Mouse (Mus musculus) layer of hippocampus, adult 2 months (tissue): ENCODE results near the gene Zfp949. TPM values are rescaled to one million over a fixed set of nuclear protein-coding genes. Genes with fewer than 3 reads are reported as not detected.
A peak's percentile ranks its signal among the peaks of the same experiment; 100 is the strongest.

ENCODE experiments used
- DNase-seq, 2 experiments: peaks; one replicate each; pipeline ENCODE4 v3.0.0; 2022; ENCODE audit warnings: low spot score in 2 of 2
- H3K27ac ChIP-seq: fragments of 200-600 bp; 2 replicates; pipeline ENCODE4 v1.8.1; 2022
- H3K4me3 ChIP-seq: fragments of 200-600 bp; 2 replicates; pipeline ENCODE4 v1.8.1; 2022; ENCODE audit warnings: mild to moderate bottlenecking
- CTCF ChIP-seq: fragments of 200-600 bp; conservative IDR thresholded peaks from 2 replicates; pipeline ENCODE4 v1.8.1; 2022; ENCODE audit warnings: antibody characterized with exemption, mild to moderate bottlenecking, moderate library complexity
- total RNA-seq, 2 experiments: library from RNA; stranded (reverse); gene quantifications; 2 replicates each; pipeline ENCODE4 v1.2.3; 2021

Gene Zfp949
- total RNA-seq, 2 experiments from 2014 or later, result 21.8 to 25.0 TPM

DNA sequence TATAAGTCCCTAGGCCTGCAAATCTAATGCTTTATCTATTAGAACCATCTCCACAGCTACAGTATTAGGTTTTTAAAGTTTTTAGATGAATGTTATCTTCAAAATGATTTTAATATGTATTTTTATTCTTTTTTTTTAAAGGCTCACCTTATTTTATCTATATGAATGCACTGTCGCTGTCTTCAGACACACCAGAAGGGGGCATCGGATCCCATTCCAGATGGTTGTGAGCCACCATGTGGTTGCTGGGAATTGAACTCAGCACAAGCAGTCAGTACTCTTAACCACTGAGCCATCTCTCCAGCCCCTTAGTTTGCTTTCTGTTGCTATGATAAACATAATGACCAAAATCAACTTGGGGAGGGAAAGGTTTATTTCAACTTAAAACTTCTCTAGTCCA lies 23.5 kb upstream of the Zfp949 start:
- no peak for DNase-seq
- TF ChIP-seq CTCF, result peak; percentile 39
- Histone ChIP-seq H3K4me3 (no peak overlapping the region), H3K27ac (no peak overlapping the region)

GRCm38 (mm10) chr9:88524796-88525195 lies 23.0 kb upstream of the Zfp949 start:
- H3K27ac ChIP-seq, result no peak overlapping the region
- TF ChIP-seq CTCF, result no peak
- H3K4me3 ChIP-seq, result no peak overlapping the region
- no peak for DNase-seq

GRCm38 (mm10) chr9:88525341-88525740 lies 22.5 kb upstream of the Zfp949 start:
- Histone ChIP-seq H3K4me3 (no peak overlapping the region), H3K27ac (no peak overlapping the region)
- no peak for DNase-seq
- TF ChIP-seq CTCF, result no peak

GRCm38 (mm10) chr9:88527956-88528355 lies 19.9 kb upstream of the Zfp949 start:
- no peak for TF ChIP-seq CTCF
- no peak overlapping the region for H3K4me3 ChIP-seq
- H3K27ac ChIP-seq, result no peak overlapping the region
- no peak for DNase-seq

GRCm38 (mm10) chr9:88528736-88529135 lies 19.1 kb upstream of the Zfp949 start:
- Histone ChIP-seq H3K4me3 (no peak overlapping the region), H3K27ac (no peak overlapping the region)
- TF ChIP-seq CTCF, result no peak
- no peak for DNase-seq

DNA sequence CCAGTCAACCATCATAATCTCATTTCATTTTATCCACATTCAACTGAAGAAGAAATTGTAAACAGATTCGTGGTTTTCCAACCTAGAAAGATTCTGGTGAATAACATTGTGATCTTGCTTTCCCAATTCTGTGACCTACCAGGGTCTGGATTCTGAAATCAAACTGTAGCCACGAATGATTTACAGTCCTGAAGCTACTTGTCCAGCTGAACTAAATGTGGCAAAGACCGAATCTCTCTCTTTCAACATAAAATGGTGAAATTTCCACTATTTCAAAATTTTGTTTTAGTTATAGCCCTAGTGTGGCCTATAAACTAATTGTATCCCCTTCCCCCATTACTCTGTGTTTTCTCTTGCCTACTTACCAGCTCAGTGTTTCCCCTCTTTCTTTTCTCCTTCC lies 18.2 kb upstream of the Zfp949 start:
- TF ChIP-seq CTCF, result no peak
- no peak for DNase-seq
- H3K4me3 ChIP-seq, result no peak overlapping the region
- no peak overlapping the region for H3K27ac ChIP-seq

- no peak for TF ChIP-seq CTCF
- H3K4me3 ChIP-seq, result no peak overlapping the region
- no peak for DNase-seq
- no peak overlapping the region for H3K27ac ChIP-seq
Measured at GRCm38 (mm10) chr9:88529979-88530580, 17.7 kb upstream of the Zfp949 start.

DNA sequence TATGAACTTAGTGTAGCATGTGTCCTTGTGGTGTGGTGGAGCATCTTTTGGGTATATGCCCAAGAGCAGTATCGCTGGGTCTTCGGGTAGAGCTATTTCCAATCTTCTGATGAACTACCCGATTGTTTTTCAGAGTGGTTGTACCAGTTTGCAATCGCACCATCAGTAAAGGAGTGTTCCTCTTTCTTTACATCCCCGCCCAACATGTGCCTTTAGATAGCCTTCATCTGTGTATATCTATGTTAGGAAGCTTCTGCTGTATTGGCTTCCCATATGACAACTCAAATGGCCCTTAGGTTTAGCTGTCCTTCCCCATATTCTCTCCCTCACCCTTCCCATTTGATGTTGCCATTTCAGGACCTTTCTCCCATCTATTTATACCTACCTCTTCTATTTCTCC lies 13.7 kb upstream of the Zfp949 start:
- no peak overlapping the region for H3K4me3 ChIP-seq
- no peak for DNase-seq
- TF ChIP-seq CTCF, result no peak
- no peak overlapping the region for H3K27ac ChIP-seq

GRCm38 (mm10) chr9:88539546-88540224 lies 8.1 kb upstream of the Zfp949 start:
- DNase-seq, result no peak
- TF ChIP-seq CTCF, result no peak
- H3K27ac ChIP-seq, result no peak overlapping the region
- no peak overlapping the region for H3K4me3 ChIP-seq

DNA sequence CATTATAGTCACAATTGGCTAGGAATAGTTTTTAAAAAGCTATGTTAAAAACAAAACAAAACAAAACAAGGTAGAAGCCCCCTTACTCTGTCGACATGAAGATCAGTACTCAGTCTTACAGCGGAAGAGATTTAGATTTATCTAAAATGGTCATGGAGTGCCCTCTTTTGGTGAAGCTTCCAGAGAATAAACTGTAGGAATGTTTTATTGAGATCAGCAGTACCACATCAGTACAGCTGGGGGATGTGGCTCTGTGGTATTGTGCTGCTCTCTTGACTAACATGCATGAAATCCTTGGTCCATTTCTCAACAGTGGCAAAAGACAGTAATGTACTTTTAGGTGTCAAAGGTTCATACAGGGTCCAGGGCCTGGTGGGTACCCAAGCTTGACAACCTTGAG lies 5.0 kb upstream of the Zfp949 start:
- TF ChIP-seq CTCF, result peak; percentile 83
- Histone ChIP-seq H3K4me3 (no peak overlapping the region), H3K27ac (no peak overlapping the region)
- DNase-seq, result peak in 1 of 2 experiments; percentile 33

DNA sequence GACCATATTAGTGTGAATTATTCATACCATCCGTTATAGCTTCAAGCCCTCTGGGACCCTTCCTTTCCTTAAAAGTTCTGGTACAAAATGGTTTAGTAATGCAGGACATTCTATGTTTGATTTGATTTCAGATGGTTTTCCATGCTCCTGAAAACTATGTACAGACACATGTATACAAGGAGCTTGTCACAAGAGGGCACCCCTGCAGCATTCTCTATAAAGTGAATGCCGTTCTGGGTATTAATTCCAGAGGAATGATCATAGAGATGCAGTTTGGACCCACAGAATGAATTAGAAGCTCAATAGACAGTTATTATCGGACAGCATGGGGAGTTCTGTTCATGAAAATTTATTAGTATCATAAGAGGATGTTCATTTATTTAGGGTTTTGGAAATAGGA lies 2.3 kb upstream of the Zfp949 start:
- no peak overlapping the region for H3K4me3 ChIP-seq
- TF ChIP-seq CTCF, result peak; percentile 65
- no peak for DNase-seq
- no peak overlapping the region for H3K27ac ChIP-seq

DNA sequence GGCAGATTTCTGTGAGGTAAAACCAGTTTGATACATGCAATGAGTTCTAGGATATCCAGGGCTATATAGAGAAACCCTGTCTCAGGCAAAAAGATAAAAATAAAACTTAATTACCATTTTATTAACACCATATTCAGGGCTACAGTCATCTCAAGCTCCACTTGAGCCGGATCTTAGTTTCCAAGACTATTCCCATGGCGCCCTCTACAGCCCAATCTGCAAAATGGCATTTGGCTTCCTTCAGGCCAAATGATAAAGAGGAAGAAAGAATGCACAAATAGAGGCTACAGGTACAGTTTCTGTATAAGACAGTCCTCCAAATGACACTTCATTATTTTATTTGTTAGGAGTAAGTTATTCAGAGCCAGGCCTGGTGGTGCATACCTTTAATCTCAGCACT lies 1.7 kb upstream of the Zfp949 start:
- peak in 1 of 2 experiments; percentile 57 for DNase-seq
- no peak overlapping the region for H3K4me3 ChIP-seq
- TF ChIP-seq CTCF, result peak; percentile 88
- no peak overlapping the region for H3K27ac ChIP-seq

DNA sequence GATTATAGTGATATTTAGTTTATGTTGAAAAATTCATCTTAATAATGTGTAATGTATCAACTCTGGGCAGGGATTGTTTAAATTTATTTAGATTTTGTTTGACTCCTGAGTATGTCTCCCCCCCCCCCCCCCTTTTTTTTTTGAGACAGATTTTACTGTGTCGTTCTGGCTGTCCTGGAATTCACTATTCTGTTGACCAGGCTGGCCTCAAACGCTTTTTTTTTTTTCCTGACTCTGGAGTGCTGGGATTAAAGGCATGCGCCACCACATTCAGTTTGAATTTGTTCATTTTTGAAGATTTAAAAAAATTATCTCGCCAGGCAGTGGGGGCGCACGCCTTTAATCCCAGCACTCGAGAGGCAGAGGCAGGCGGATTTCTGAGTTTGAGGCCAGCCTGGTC lies 1.2 kb upstream of the Zfp949 start:
- TF ChIP-seq CTCF, result no peak
- Histone ChIP-seq H3K4me3 (no peak overlapping the region), H3K27ac (no peak overlapping the region)
- no peak for DNase-seq

DNA sequence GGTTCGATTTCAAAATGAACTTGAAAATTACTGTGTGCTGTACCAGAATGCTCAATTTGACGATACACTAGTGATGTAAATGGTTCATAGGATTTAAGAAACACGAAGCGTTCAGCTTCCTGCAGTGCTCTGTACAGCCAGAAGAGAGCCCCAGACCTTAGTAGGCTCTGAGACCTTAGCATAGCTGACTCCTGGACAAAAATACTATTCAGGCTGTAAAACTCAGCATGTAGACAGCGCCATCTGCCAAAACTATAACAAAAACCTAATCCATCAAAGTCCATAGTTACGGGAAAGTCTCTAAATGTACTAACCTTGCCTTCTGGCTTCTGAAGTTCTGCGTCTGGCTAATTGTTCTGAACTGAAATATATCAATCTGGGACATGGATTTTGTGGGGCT lies 550 bp upstream of the Zfp949 start:
- TF ChIP-seq CTCF, result peak; percentile 75
- DNase-seq, result no peak
- Histone ChIP-seq H3K27ac (peak overlapping the region; percentile 97), H3K4me3 (peak overlapping the region; percentile 97)
